Mouse (Mus musculus): Measurements from ENCODE around the gene Dnmt3l.
"Not testable (repeated sequence)": the region's sequence is repeated elsewhere in the genome, so short reads cannot be mapped to it uniquely, and the experiment has no call there.

The Dnmt3l gene

DNA sequence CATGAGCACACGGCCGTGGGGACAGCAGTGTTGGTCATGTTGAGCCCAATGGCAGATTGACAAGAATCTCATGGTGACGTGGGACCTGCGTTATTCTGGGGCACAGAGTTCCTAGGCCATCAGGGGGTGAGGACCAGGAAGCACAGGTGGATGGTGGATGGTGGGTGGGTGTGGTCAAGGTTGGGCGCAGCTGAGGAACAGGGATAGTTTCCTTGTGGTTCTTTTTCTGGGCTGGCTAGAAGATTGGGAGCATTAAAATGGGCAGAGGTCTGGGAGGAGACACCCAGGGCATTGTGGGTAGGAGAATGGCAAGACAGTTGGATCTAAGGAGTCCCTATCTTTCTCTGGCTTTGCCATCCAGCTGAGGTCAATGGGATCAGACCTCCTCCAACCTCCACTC is at the start of gene Dnmt3l:
Dnmt3l (plus strand) TSS at position 301 of the 400 bp plus-strand sequence.
- no peak for DNase-seq (ENCODE audit: low read depth)

DNA sequence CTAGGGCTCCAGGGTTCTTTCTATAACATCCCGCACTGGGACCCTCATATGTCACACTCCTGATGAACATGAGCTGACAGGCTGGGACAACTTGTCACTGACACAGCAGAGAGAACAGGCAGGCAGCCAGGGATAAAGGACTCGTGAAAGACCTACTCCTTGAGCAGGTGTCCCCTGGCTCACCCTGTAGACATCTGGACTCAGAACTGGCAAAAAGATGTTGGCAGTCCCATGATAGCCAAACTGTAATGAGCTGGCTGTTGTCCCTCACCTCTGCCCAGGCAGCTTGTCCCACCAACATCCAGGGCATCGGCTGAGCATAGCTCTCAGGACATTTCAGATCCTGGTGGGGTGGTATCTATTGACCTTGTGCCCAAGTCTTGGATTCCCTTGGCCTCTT is 46.1 kb upstream of the Dnmt3l start:
- DNase-seq (ENCODE audit: low read depth) = no peak

DNA sequence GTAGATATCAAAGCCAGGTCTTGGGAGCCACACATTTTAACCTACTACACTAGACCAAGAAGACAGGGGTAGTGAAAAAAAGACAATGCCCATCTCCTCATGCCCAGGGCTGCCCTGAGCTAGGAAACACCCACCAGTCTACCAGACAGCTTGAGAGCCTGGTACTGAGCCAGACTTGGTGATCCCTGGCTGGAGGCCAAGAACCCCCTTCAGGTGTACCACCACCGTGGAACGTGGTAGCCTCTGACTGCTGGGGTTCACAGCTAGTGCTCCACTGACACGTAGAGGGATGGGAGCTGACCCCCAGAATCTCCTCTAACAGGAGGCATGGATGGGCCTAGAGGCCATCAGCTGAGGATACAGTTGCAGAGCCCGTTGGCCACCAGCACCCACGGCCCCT is 41.5 kb upstream of the Dnmt3l start:
- no peak for DNase-seq (ENCODE audit: low read depth)

DNA sequence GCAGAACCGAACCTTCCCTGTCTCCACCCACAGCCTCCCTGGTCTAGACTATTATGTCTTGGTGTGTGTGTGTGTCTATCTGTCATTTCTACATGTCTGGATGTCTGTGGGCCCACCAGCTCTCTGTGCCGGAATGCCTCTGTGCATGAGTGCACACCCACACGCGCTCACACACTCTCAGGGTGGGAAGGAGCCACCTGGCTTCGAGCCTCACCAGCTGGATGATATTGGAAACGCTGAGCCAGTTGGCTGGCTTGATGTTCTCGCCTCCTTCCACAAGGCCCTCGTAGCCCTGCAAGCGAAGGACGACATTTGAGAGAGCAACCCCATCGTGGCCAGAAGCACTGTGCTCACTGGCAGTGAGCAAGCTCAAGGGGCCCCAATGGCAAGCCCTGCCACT is 40.0 kb upstream of the Dnmt3l start:
- DNase-seq (ENCODE audit: low read depth) = no peak

DNA sequence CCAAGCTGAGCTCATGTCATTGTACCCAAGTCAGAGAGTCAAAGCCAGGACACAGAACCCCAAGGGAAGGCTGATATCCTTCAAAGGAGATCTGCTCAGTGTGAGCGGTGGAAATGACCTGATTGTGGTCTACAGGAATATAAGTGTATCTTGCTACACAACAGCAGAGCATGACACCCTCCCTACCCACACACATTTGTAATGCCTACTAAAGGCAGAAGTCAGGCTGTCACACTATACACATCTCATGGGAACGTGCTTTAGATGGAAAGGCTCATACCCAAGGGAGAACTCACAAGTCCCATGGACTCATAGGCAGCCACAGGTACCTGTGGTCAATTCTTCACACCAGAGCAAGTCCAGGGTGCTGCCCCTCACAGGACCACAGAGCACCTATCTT is 39.4 kb upstream of the Dnmt3l start:
- DNase-seq (ENCODE audit: low read depth) = no peak

DNA sequence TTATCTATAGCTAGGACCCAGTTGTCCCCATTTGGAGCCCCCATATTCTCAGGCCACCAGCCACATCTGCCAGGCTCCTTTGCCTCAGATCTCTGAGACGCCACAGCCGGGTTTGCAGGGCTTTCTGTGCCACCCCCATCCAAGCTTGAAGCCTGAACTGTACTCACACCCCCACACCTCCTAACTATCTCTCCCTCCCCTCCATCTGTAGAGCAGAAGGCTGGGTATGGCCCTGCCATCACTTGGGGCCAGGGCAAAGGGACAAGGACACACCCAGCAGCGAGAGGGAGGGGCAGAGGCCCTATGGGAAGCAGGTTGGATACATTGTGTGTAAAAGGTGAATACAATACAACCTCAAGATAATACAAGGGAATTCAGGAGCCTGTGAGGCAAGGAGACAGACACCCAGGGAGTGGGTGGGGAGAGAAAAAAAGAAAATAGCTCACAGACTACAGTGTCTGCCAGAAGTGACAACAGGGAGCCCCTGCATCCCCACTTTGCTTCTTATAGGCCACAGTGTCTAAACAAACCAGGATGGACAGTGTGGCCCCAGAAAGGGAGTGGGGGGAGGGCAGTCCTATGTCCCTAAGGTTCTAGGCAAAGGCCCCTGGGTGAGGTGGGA is 37.2 kb upstream of the Dnmt3l start:
- no peak for DNase-seq (ENCODE audit: low read depth)

DNA sequence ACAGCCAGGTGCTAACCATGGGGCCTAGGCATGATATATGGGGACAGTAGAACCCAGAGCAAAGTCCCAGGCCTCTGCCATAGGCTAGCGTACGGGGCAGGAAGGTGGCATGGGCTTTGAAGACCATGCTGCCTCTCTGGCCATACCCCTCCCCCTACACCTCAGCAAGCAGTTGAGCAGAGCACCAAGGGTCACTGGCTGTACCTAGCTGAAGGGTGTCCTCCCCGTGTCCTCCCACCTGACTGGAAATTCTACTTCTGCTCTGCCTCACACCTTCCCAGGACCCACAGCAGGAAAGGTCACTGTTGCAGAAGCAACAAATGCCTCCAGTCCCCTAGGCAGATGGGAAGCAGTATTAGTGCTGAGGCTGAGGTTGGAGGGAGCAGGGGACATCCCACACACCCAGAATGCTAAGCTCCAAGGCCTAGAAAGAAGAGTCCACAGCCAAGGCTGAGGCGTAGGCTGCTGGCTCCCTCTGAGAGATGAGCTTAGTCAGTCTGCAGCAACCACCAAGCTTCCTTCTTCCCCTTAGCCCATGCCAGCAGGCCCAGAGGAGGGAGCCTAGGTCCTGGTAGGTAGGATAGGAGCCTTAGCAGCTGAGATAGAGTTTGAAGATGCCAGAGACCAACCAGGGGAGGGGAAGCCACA is 35.8 kb upstream of the Dnmt3l start:
- DNase-seq (ENCODE audit: low read depth) = no peak

DNA sequence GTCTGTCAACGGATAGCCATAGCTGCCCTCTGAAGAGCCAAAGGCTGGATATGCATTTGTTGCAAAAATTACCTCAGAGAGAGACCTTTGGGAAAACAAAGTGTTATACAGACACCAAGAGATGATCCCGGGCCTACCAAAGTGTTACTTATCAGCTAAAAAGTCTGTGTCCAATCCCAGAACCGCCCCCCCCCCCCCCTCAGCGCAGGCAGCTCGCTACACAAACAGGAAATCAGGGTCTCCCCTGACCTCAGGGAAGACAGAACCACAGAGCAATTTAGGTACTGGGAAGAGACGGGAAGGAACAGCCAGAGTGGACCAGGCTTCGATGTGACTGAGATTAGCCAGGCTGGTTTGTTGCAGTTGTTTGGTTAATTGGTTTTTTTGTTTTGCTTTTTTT is 34.5 kb upstream of the Dnmt3l start:
- no peak for DNase-seq (ENCODE audit: low read depth)

DNA sequence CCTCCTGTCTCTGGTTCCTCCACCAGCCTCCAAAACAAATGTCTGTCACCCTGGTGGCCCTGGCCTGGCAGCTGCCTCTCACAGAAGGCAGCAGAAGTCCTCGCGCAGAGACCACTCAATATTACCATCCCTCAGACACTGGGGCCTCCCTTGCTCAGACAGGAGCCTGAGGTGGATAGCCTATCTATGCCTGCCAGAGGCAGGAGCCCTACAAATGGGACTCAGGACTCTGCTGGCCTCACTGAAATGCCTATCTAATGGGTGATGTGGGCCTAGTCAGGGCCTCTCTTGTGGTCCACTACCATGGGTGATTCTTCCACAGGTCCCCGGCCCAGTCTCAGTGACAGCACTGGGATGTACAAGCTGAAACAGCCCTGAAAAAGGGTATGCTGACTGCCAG is 33.6 kb upstream of the Dnmt3l start:
- no peak for DNase-seq (ENCODE audit: low read depth)

DNA sequence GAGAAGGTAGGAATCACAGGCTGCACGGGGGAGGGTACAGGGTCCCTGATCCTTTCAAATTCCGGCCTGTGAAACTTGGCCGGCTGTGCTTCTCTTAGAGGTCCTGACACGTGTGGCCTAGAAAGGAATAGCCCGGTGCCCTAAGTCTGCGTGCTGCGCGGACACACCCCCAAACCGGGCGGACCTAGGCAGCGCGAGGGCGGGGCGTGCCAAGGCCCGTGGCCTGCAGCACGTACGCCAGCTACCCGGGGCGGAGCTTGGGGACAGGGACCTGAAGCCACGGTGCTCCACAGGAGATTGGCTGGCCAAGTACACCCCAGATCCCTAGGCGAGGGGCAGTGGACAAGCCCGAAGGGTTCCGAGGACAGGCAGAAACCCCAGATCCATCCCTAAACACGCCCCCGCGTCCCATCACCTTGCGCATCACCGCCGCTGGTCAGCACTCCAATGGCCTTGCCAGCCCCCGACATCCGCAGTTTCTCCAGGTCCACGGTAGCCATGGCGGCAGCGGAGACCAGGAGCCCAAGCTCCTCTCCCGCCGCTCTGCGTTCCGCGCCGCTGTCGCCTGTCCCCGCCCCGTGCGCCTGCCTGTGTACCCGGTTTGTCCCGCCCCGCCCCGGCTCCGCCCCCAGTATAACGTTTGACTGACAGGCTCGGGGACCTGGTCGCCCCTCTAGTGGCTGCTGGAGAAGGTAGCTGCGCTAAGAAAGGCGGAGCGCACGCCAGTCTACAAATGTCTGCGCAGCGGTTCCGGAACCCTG is 32.4 kb upstream of the Dnmt3l start:
- DNase-seq (ENCODE audit: low read depth) = peak; percentile 89

DNA sequence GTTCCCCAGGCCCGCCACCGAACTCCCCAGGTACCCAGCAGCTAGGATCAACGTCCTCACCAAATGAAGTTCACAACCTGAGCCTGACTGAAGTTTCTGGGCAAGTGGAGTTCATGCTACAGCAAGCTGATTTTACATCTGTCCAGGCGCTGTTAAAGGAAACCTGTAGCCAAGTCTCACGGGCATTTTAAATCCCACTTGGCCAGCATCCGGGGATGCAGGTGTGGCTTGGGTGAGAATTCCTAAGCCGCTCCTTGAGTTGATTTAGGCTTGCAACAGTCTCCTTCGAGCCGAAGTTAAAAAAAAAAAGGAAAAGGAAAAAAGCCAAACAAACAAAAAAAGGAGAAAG is 31.8 kb upstream of the Dnmt3l start, which contains the start of gene Pfkl:
Pfkl (minus strand) TSS at position 139 of the 349 bp plus-strand sequence.
- no peak for DNase-seq (ENCODE audit: low read depth)

DNA sequence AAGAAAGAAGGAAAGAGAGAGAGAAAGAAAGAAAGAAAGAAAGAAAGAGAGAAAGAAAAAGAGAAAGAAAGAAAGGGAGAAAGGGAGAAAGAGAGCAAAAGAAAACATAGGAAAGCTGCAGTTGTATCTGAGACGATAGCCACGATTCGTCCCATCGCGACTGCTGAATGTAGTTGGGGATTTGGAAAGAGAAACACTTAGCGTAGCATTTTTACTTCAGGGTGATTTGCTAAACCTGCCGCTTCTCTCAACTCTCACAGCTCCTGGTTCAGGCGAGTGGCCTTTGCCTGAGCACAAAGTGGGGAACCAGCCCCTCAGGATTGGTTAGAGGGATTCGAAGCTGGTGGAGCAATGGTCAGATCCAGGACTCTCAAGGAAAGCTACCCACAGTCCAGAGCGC is 31.4 kb upstream of the Dnmt3l start:
- no peak for DNase-seq (ENCODE audit: low read depth)

DNA sequence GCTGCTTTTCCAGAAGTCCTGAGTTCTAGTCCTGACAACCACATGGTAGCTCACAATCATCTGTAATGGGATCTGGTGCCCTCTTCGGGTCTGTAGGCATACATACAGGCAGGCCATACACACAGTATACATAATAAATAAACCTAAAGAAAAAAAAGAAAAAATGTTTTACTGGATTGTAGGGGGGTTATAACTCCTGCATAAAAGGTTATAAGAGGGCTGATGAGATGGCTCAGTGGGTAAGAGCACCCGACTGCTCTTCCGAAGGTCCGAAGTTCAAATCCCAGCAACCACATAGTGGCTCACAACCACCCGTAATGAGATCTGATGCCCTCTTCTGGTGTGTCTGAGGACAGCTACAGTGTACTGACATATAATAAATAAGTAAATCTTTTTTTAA is 30.6 kb upstream of the Dnmt3l start:
- DNase-seq (ENCODE audit: low read depth) = not testable (repeated sequence)

DNA sequence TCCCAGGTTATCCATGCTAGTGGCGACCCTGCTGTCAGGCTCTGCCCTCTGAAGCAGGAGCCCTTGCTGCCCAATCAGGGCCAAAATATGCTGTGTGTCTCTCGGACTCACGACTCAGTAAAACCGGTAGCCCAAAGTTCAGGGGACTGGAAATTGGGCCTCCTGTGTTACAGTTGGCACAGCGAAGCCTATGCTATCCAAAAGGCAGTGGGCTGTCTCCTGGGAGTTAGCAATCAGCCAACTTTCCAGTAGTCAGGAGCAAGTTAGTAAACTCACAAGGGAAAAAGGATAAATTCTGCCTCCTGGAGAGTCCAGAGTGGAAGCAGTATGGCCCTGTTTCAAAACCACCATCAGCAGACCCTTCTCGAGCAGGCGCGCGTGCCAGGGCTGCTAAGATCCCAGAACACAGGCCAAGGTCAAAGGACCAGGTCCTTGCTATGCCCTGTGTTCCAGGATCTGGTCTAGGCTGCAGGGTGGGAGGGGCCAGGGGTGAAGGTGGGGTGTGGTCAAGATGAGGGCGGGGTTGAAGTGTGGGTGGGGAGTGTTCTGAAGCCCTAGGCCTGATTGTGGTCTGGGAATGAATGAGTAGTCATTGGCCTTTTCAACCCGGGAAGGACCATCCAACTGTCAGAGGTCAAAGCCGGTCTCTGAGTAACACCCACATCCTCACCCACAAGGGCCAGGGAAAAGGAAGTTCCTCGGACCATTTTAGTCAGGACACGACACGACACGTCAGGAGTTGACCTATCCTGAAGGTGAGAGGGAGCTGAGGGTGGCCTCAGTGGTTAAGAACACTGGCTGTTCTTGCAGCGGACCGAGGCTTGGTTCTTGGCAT is 28.9 kb upstream of the Dnmt3l start:
- DNase-seq (ENCODE audit: low read depth) = no peak

DNA sequence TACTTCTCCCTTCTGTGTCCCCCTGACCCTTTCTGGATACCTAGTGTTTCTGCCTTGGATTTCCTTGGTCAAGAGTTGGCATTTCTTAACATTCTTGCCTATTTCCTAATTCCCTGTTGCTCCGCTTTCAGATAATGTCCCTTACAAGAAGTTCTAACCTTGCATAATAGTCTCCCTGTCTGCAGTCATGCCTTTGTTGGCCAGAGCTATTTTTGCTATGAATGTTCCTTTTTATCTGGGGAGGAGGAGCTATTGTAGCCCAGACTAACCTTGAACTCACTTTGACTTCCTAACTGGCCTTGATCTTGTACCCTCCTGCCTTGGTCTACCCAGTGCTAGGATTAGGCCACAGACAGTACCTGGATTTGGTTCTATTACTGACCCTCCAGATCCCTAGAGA is 26.3 kb upstream of the Dnmt3l start:
- DNase-seq (ENCODE audit: low read depth) = no peak

DNA sequence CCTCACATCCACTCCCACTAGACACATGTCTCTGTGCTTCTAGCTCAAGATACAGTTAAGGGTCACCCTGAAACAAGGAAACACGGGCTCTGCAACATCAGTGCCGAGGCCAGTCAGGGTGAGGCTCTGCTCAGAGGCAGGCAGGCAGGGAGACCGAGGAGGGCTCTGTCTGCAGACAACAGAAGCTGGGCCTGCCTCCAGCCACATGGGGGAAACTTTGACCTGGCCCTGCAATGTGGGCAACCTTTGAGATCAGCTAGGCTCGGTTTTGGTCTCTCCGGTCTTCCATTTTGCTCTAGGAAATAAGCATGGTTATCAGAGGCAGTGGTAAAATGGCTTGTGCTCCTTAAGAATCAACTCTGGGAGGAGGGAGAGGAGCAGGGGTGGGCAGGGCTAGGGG is 25.4 kb upstream of the Dnmt3l start:
- DNase-seq (ENCODE audit: low read depth) = no peak

DNA sequence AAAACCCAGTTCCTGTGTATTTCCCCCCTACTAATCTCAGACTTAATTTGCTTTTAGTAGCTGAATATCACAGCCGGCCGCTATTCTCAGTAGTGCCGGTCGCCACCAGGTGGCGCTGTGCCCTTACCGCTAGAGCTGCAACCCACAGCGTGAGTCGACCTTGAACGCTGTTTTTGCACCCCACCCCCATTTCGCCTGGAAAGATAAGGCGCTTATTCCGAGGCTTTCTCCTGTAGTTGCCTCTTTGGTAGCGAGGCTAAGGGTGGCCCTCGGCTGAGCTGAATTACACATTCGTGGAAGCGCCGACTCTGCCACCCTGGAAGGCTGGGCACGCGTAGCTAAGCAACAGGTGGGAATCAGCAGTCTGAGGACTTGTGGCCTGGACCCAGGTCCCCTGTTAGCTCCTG is 22.9 kb upstream of the Dnmt3l start:
- peak; percentile 72 for DNase-seq (ENCODE audit: low read depth)

DNA sequence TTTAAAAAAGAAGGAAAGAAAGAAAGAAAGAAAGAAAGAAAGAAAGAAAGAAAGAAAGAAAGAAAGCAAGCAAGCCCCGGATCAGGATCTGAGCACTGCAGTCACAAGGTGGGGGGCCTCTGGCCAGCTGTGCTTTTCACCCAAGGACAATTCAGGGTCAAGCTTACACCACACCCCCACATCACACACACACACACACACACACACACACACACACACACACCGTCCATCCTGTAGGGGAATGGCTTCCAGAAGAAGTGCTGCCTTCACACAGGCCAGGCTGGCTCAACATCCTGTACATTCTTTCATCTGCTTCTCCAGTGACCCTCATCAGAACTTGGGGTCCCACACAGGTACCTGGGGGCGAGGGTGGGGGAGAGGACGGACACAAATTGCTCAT is 22.5 kb upstream of the Dnmt3l start:
- DNase-seq (ENCODE audit: low read depth) = no peak

DNA sequence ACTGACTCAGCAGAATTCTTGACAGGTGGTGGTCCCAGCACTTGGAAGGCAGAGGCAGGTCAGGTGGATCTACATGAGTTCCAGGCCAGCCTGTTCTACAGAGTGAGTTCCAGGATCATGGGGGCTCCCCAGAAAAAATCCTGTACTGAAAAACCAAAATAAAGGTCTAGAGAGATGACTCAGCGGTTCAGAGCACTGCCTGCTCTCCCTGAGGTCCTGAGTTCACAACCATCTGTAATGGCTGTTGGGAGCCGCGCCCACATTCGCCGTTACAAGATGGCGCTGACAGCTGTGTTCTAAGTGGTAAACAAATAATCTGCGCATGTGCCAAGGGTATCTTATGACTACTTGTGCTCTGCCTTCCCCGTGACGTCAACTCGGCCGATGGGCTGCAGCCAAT is 21.8 kb upstream of the Dnmt3l start:
- not testable (repeated sequence) for DNase-seq (ENCODE audit: low read depth)

DNA sequence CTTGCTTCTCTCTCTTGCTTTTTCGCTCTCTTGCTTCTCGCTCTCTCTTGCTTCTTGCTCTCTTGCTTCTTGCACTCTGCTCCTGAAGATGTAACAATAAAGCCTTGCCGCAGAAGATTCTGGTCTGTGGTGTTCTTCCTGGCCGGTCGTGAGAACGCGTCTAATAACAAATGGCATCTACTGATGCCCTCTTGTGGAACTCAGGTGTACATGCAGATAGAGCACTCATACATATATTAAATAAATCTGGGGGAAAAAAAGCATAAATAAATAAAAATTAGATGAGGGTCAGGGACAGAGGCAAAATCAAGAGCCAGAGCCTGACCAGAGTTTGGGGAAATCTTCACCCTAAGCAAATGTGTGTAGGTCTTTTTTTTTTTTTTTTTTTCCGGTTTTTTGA is 16.3 kb upstream of the Dnmt3l start:
- not testable (repeated sequence) for DNase-seq (ENCODE audit: low read depth)

DNA sequence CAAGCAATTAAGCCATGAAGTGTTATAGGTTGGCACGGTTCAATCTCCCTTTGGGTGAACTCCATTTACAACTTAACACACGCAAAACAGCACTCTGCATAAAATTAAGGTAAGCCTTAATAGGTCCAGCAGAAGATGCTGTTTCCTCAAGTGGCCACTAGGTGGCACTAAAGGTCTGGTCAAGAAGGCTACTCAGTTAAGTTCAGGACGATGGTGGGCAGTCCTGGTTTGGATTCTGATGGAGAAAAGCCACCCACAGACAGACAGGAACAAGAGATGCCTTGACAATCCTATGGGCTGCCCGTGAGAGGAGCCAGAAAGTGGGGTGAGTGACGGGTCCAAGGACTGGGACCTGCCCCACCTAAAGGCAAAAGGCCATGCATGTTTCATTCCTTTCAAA is 13.6 kb upstream of the Dnmt3l start:
- DNase-seq (ENCODE audit: low read depth) = peak; percentile 60

DNA sequence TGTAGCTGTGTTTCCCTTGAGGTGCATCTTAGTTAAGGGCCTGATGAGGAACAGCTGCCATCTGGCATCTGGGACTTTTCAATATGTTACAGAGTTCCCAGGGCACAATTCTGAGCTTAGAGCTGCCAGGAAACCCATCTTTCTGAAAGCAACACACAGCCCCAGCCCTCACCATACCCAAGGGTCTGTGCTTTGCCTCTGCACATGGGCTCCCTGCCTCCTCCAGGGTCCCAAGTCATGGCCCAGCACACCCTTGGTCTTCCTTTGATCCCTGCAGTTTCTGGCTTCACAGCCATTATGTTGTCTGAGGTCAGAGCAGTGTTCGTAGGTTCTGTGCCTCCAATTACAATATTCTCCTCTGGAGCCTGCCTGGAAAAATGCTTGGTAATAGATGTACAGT is 12.7 kb upstream of the Dnmt3l start:
- DNase-seq (ENCODE audit: low read depth) = no peak

DNA sequence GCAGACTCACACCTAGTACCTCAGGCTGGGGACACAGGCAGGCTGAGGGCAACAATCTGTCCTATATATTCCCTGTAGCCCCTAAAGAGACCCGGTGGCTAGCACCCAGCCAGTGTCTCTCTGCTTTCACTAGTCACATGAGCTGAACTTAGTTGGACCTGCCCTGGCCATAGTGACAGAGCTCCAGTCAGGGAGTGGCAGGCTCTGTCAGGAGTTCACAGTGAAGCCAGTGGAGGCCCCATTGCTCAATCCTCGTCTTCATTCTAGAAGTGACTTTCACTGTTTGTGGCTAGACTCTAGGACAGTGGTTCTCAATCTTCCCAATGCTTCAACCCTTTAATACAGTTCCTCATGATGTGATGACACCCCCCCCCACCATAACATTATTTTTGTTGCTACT is 9.8 kb upstream of the Dnmt3l start:
- DNase-seq (ENCODE audit: low read depth) = no peak
